Mouse (Mus musculus) limb, embryonic 14.5 days (tissue): ENCODE data around the gene Fam172a. TPM values are rescaled to one million over a fixed set of nuclear protein-coding genes. Genes with fewer than 3 reads are reported as not detected.

ENCODE experiments used
- ATAC-seq: fragments of 200-750 bp; cut with Nextera tagmentation; 2 replicates; pipeline ENCODE4 v1.8.0; 2017; ENCODE audit warnings: low read depth, moderate number of reproducible peaks, moderate TSS enrichment; ENCODE audit not compliant: low FRiP score
- DNase-seq: peaks from one replicate; pipeline ENCODE4 v3.0.0-alpha.2; 2015; ENCODE audit warnings: low spot score
- H3K27ac ChIP-seq: fragments of 300-500 bp; sonication (generic); replicated peaks from 2 replicates; pipeline ENCODE4 v1.5.1; 2014; ENCODE audit warnings: low read depth, mild to moderate bottlenecking, low read length, moderate library complexity, mixed read lengths
- H3K27me3 ChIP-seq: fragments of 300-500 bp; sonication (generic); 2 replicates; pipeline ENCODE4 v1.6.1; 2014; ENCODE audit warnings: low read length, mixed read lengths; ENCODE audit not compliant: control insufficient read depth, insufficient read depth
- H3K36me3 ChIP-seq: fragments of 300-500 bp; sonication (generic); 2 replicates; pipeline ENCODE4 v1.6.1; 2014; ENCODE audit warnings: mild to moderate bottlenecking, low read length, moderate library complexity, mixed read lengths; ENCODE audit not compliant: control insufficient read depth, insufficient read depth
- H3K4me1 ChIP-seq: fragments of 300-500 bp; sonication (generic); 2 replicates; pipeline ENCODE4 v1.6.1; 2014; ENCODE audit warnings: antibody characterized with exemption, low read length, mixed read lengths; ENCODE audit not compliant: control insufficient read depth, insufficient read depth
- H3K4me2 ChIP-seq: fragments of 300-500 bp; sonication (generic); replicated peaks from 2 replicates; pipeline ENCODE4 v1.6.1; 2014; ENCODE audit warnings: low read depth, mild to moderate bottlenecking, low read length, moderate library complexity; ENCODE audit not compliant: severe bottlenecking
- H3K4me3 ChIP-seq: fragments of 300-500 bp; sonication (generic); replicated peaks from 2 replicates; pipeline ENCODE4 v1.5.1; 2014; ENCODE audit warnings: low read length
- H3K9ac ChIP-seq: fragments of 300-500 bp; sonication (generic); 2 replicates; pipeline ENCODE4 v1.6.1; 2014; ENCODE audit warnings: mild to moderate bottlenecking, low read depth, low read length, moderate library complexity; ENCODE audit not compliant: severe bottlenecking
- H3K9me3 ChIP-seq: fragments of 300-500 bp; sonication (generic); 2 replicates; pipeline ENCODE4 v1.6.1; 2016; ENCODE audit warnings: low read length; ENCODE audit not compliant: control insufficient read depth
- POLR2A ChIP-seq: fragments of 200-500 bp; IDR thresholded peaks from 2 replicates; pipeline ENCODE4 v1.8.0; 2012; ENCODE audit warnings: inconsistent platforms, mild to moderate bottlenecking, moderate library complexity, borderline replicate concordance; ENCODE audit not compliant: insufficient read depth, insufficient read length; ENCODE audit errors: extremely low read depth
- WGBS: fragments of 180-500 bp; shearing (Covaris S2); extraction: QIAGEN DNeasy Blood & Tissue Kit; methylation state at CpG from one replicate; pipeline ENCODE4 v1.1.7; 2014; 5-methylcytosine and 5-hydroxymethylcytosine counted together
- polyA plus RNA-seq, 2 experiments: library from polyadenylated mRNA; depleted of rRNA in 1 of 2; stranded (reverse) in 1 of 2; unstranded in 1 of 2; fragments of >200 nt; fragmentation: Nextera tagmentation in 1 of 2; extraction: Ambion mirVana in 1 of 2; gene quantifications; 2 replicates each; pipeline versions ENCODE4 v1.2.1 to v1.2.3; 2012 to 2014

Fam172a gene
- polyA plus RNA-seq, 2 experiments, result 11.5 to 32.2 TPM

- Histone ChIP-seq H3K9ac (peak within 1 kb of the TSS; percentile 68), H3K4me1 (peaks cover 13% of the 10 kb centered on the region; the same call in 1 of the 2 replicates), H3K36me3 (no peaks in the 10 kb centered on the region), H3K9me3 (no peaks in the 10 kb centered on the region), H3K4me2 (peak within 1 kb of the TSS; percentile 91), H3K27ac (peak within 1 kb of the TSS; percentile 58; the same call in 1 of the 2 replicates), H3K27me3 (peaks cover 67% of the 10 kb centered on the region), H3K4me3 (peak within 1 kb of the TSS; percentile 60)
- ATAC-seq (no peak), DNase-seq (no peak)
- 1% methylated on average over 14 of the region's 14 CpGs for WGBS
- no peak for TF ChIP-seq POLR2A
Observed at GRCm38 (mm10) chr13:78199642-78200160, 497.9 kb downstream of the Fam172a start, which contains the start of gene Nr2f1. TSS of gene Nr2f1 (minus strand) at chr13:78199757.

GRCm38 (mm10) chr13:78200407-78200806 is 498.6 kb downstream of the Fam172a start:
- DNase-seq (peak; percentile 62), ATAC-seq (no peak)
- H3K27me3 ChIP-seq, result peaks cover 66% of the 10 kb centered on the region
- peak overlapping the region; percentile 91 for H3K4me2 ChIP-seq
- peak overlapping the region; percentile 21 for H3K4me3 ChIP-seq
- H3K27ac ChIP-seq, result no peak overlapping the region
- no peak overlapping the region for H3K9ac ChIP-seq
- H3K36me3 ChIP-seq, result no peaks in the 10 kb centered on the region
- H3K9me3 ChIP-seq, result no peaks in the 10 kb centered on the region
- 0% methylated on average over 9 of the region's 9 CpGs for WGBS
- H3K4me1 ChIP-seq, result peaks cover 13% of the 10 kb centered on the region; the same call in 1 of the 2 replicates
- TF ChIP-seq POLR2A, result no peak

GRCm38 (mm10) chr13:78200991-78201870 is 499.4 kb downstream of the Fam172a start:
- H3K27me3 ChIP-seq, result peaks cover 65% of the 10 kb centered on the region
- no peak for TF ChIP-seq POLR2A
- H3K4me2 ChIP-seq, result peak overlapping the region; percentile 91
- H3K4me3 ChIP-seq, result peak overlapping the region; percentile 49
- H3K4me1 ChIP-seq, result peaks cover 13% of the 10 kb centered on the region; the same call in 1 of the 2 replicates
- DNase-seq, result peak; percentile 92
- no peak overlapping the region for H3K9ac ChIP-seq
- peak; percentile 77; the same call in 1 of the 2 replicates for ATAC-seq
- H3K36me3 ChIP-seq, result no peaks in the 10 kb centered on the region
- H3K27ac ChIP-seq, result no peak overlapping the region
- WGBS, result 1% methylated on average over 27 of the region's 30 CpGs
- no peaks in the 10 kb centered on the region for H3K9me3 ChIP-seq

GRCm38 (mm10) chr13:78201871-78202565 is 500.2 kb downstream of the Fam172a start:
- DNase-seq (no peak), ATAC-seq (no peak)
- Histone ChIP-seq H3K9ac (no peak overlapping the region), H3K4me2 (peak overlapping the region; percentile 91), H3K9me3 (no peaks in the 10 kb centered on the region), H3K36me3 (no peaks in the 10 kb centered on the region), H3K4me3 (peak overlapping the region; percentile 49), H3K27ac (no peak overlapping the region), H3K4me1 (peaks cover 13% of the 10 kb centered on the region; the same call in 1 of the 2 replicates), H3K27me3 (peaks cover 66% of the 10 kb centered on the region)
- TF ChIP-seq POLR2A, result no peak
- WGBS, result 2% methylated on average over 22 of the region's 22 CpGs

GRCm38 (mm10) chr13:78202574-78203347 is 500.9 kb downstream of the Fam172a start:
- Histone ChIP-seq H3K4me2 (peak overlapping the region; percentile 91), H3K4me1 (peaks cover 9% of the 10 kb centered on the region; the same call in 1 of the 2 replicates), H3K4me3 (peak overlapping the region; percentile 49), H3K9me3 (no peaks in the 10 kb centered on the region), H3K27ac (0 out of 2 replicates have a peak overlapping the region, but pooled peaks have one; percentile 33), H3K9ac (peak overlapping the region; percentile 51), H3K36me3 (no peaks in the 10 kb centered on the region), H3K27me3 (peaks cover 66% of the 10 kb centered on the region)
- no peak for TF ChIP-seq POLR2A
- ATAC-seq (no peak), DNase-seq (no peak)
- WGBS, result 0% methylated on average over 46 of the region's 47 CpGs
